Mouse (Mus musculus) thymus, adult 18-20 months (tissue): ENCODE measurements around the gene Nup107.

Experiments
- DNase-seq, 2 experiments: peaks; one replicate each; pipeline ENCODE4 v3.0.0; 2022; ENCODE audit warnings: mixed read lengths in 2 of 2

Gene Nup107

DNA sequence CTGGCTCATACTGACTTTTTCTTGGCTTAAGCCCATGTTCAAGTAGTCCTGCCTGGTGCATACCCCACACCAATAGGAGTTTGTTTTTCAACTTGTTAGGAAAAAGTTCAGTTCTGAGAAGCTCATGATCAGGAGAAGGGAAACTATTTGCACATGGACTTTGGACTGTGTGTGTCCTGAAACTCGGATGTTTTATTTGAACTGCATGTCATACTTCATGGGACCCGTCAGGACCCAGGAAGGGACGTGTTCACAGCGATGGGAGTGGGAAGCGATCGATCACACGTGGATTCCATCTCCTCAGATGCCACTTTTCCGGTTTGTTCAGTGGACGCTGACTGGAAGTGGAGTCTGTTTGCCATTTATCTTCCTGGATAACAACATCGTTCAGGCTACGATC, 7.3 kb upstream of the Nup107 start:
- DNase-seq: no peak

DNA sequence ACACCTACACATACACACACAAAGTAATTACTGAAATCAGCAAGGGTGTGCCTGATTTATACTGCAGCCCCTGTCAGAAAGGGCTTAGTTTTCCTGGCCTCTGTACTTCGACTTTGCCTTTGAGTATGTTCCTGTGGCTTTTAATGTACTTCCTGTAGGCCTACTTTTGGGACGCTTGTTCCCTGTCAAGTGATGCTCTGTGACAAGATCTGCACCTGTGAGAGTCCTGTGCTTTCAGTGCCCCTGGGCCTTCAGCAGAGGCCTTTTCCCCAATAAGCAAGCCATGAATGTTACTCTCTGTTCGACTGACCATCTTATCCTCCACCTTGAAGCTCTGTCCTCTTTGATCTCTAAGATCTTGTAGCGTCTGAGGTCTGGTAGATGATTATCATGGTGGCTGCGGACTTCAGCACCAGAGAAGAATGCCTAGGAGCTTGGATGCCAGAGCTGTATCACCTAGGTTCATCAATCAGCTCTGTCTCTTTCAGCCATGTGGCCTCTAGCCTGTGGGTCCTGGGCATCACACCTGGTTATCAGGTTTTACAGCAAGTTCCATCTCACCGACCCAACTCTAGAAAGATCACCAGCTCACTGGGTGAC, 6.0 kb upstream of the Nup107 start:
- peak; percentile 23 to 62 for DNase-seq

DNA sequence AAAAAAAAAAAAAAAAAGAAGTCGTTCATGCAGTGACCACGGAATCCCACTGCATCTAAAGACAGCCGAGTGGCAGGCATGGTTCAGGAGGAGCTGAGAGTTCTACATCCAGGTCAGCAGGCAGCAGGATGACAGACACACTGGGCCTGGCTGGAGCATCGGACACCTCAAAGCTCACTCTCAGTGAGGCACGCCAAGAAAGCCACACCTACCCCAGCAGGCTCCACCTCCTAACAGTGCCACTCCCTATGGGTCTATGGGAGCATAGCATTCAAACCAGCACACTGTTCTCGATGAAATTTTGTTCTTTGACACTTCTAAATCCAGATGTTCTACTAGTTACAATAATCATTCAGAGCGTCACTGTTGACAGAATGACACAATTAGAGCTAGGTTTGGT, 5.2 kb upstream of the Nup107 start:
- no peak for DNase-seq

DNA sequence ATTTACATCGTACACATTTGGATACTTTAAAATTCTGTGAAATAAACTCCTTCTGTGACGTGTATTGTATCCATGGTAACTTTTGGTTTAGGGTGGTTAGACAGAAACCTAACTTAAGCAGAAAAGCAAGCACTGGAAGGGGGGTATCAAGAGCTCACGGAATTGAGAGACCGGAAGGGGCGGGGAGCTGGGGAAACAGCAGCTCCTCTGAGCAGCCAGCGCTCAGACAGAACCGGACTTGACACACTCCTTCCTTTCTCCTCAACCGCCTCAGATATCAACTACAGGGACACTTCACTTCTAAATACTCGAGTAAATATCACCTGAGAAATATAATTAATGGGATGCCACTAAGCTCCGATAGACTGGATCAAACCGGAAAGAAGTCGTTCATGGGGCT, 4.6 kb upstream of the Nup107 start:
- no peak for DNase-seq

DNA sequence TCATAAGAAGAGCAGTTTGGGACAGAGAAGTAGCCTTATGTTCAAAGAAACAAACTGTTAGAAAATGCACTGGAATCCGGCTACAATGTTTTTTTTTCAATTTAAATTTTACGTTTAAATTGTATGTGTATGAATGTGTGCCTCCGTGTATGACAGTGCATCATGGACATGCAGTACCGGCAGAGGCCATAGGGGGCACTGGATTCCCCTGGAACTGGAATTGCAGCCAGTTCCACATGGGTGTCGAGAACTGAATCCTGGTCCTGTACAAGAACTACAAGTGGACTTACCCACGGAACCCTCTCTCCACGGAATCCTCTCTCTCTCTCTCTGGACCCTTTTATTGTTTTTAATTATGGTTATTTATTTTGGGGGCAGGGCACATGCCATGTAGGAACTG, 3.7 kb upstream of the Nup107 start:
- DNase-seq: no peak

DNA sequence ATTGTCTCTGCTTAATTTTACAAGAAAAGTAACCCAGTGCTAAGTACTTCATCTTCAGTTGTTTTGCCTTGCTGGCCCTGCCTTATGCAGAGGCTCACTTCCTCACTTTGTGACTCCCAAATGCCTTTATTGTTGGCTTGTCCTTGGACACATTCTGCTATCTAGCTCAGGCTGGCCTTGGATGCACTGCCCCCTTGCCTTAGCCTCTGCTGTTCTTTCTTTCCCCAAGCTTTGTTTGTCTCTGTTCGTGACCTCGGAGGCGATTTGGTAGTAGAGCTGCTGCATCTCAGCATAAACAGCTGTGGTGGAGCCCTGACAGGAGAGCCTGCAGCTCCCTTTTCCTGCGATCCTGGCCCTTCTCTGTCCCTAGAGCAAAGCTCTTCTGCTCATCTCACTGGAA, 2.7 kb upstream of the Nup107 start:
- no peak for DNase-seq

DNA sequence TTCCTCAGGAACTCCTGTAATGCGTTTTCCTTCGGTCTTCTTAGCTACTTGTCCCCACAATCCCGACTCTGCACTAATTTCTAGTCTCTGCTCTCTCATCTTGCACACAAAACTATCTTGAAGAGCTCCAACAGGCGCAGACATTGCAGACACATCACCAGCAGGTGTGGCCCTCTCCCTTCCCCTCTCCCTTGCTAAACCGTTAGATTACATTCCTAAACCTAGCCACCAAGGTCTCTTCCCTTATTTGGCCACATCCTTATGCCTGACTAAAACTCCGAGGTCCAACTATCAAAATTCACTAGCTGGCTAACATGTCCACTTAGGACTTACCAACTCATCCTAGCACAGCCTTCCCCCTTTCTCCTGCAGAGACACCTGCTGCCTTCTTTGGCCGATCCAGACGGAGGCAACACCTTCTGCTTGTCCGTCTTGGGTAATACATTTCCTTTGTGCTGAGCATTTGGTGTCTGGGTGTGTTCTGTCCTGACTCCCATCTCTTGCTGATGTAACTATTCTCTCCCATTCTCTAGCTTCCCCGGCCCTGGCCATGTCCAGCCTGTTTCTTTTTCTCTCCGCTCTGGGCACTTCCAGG, 1.0 kb upstream of the Nup107 start:
- DNase-seq: no peak

DNA sequence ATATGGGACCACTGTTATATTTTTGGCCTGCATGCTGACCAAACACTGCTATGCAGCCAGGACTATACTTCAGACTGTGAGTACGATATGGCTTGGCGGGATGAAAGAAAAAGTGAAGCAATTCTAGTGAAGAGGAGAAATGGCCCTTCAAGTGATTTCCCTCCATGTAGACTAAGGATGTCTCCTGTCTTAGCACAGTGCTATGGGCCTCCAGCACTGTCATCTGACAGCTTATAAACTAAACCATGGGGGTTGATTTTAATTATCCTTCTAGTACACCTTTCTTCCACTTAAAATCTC, 1.4 kb downstream of the Nup107 start:
- DNase-seq: no peak

DNA sequence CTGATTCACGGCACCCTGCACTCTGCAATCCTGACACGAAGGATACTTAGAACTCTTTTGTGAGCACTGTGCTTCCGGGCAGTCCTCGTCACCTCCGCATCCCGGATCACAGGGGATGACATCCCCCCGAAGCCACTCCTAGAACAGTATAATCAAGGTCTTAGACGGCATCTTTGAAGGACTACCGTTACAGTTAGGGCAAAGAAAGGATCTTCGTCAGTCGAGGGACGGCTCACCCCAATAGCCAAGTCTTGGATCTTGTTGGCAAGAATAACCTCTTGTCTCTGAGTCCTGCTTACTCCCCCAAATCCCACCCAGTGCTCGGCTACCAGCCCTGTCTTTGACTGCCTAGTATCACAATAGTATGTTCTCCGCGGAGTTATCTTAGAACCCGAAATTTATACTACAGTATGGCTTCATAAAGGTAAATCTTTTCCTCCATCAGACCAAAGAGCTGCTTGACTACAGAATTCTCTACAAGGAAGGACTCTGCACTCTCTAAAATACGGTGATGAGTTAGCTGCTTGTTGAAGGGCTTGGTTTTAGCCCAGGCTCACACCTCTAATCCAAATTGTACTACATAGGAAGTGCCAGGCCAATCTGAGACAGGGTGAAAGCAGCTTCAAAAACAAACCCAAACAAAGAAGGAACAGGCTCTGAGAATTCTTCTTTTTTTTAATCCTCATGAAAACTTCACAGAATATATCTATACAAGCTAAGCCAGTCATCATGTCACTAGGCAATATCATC, 1.9 kb downstream of the Nup107 start:
- DNase-seq: no peak

DNA sequence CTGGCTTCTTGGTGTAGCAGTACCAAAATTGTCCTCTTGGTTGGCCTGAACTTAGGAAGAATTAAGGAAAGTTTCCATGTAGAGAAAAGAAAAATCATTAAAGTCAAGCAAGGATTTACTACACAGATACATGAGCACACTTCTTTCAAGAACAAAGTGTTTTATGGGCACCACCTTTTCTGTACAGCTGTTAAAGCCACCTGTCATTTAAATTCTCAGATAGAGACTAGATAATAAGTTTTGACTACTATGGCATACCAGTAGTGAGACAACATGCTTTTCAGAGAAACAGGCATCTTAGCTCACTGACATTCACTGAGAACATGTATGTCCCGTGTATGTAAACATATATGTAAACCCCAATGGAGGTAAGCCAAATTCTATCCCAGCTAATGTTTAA, 2.5 kb downstream of the Nup107 start:
- no peak for DNase-seq

DNA sequence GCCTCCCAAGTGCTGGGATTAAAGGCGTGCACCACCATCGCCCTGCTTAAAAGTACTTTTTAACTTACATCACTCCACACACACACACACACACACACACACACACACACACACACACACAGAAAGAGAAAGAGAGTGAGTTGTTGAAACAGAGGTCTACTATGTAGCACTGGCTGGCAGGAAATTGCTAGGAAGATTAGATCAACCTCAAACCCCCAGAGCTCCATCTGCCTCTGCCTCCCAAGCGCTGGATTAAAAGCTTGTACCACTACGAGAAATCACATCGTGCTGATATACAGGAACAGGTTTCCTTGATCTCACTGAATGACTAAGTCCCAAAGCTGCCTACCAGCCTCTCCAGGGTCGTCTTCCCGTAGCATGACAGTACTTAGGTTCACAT, 7.9 kb downstream of the Nup107 start:
- no peak for DNase-seq

DNA sequence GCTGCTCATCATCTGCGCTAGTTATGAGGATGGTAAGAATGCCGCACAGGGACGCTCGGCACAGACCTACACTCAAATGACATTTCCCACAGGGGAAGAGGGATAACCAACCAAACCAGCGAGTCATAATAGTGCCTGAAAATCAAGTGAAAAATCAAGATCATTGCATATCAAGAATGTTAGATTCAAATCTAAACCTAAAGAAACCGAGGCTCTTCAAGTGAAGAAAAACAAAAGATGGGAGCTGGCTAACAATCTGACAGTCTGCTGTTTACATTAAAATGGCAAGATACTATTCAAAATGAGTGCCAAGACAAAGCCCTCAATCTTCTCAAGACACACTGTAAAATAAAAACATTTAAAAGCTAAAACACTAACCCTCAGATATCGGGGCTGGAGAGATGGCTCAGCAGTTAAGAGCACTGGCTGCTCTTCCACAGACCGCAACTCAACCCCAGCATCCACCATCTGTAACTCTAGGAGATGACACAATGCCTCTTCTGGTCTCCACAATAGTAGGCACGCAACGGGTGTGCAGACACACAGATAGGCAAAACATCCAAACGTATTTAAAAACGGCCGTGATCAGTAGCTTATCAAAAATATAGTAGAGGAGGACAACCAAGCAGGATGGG, 8.6 kb downstream of the Nup107 start:
- no peak for DNase-seq

DNA sequence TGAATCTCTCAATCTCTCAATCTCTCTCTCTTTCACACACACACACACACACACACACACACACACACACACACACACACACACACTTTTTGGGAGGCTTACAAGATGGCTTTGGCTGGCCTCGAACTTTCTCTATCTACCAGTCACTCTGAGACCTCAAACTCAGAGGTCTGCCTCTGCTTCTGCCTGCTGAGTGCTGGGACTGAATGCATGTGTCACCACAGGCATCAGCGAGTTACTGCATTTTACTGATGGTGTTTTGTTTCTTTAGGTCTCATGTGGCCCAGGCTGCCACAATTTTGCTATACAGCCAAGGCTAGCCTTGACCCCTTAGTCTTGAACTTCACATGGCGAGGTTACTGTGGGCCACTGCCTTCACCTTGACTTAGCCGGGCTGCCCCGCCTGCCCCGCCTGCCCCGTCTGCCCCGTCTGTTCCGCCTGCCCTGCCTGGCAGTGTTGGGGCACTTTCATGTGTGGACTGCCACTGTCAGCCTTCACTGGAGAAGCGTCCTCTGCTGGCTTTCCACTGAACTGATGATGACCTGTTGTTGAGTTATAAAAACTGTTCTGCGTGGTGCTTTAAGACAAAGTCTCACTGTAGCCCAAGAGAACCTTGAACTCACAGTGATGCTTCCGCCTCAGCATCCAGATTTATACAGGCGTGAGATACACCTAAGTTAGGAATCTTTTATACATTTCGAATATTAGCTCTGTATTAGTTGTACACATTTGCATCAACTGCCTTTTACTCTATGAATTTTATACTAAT, 9.8 kb downstream of the Nup107 start:
- no peak for DNase-seq

DNA sequence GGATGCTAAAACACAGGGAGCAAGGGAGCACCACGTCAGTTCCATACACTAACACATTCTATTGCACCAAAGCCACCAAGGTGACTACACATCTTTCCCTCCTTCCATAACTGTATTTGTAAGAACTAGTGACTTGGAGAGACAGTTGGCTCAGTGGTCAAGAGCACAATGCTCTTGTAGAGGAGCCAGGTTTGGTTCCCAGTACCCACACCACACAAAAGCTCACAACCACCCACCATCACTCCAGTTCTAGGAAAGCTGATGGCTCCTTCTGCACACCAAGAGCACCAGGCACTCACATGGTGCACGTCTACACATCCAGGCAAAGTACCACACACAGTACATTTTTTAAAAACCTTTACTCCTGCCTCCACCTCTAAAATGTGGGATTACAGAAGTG, 10.4 kb downstream of the Nup107 start:
- DNase-seq: no peak

DNA sequence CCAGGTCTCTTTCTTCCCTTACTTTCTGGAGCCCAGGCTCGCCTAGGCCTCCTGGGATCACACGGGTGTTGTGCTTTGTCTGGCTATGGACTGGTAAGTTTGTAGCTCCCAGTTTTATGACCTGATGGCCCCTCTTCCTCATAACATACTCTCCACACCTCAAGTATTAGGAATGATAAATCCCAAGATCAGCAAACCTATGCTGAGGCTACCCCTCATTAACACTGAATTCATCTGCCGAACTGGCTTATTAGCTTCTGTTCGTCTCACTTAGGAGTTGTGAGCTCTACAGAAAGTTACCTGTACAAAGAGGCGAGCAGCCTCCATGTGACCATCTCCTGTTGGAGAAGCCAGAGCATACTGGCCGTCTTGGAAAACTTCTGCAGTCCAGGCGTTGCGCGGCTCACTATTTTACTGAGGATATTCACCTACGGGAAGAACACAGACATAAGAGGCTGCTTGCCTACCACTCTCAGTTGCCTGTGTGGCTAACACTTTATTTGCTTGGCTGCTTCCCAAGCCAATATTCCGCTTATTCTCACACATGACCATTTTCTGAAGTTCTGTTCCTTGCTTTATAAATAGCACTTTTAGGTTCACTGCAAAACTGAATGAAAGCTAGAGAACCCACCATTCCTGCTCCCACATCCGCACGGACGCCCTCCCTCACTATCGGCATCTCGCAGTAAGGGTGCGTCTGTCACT, 11.3 kb downstream of the Nup107 start:
- DNase-seq: no peak

DNA sequence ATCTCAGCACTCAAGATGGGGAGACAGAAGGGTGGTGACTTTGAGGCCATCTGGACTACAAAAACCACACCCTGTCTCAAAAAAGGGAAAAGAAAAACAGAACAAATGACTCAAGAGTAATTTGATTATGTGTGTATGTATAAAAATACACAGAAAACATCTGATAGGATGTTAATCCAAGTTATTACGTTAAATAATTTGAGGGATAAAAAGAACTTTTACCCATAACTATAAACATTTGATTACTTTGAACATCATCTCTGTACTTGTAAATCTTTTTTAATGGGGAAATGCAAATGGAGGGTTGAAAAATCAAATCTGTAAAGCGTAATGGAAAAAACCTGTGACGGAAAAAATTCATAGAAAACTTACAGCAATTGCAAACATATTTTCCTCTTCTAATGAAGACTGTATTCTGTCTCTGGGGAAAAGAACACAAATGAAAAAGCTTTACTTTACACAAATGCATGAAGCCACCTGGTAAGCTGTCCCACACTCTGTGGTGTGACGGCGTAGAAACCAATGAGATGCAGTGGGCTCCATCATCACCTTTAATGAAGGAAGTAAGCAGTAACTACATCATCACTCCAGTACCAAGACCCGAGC, 12.1 kb downstream of the Nup107 start:
- no peak for DNase-seq

DNA sequence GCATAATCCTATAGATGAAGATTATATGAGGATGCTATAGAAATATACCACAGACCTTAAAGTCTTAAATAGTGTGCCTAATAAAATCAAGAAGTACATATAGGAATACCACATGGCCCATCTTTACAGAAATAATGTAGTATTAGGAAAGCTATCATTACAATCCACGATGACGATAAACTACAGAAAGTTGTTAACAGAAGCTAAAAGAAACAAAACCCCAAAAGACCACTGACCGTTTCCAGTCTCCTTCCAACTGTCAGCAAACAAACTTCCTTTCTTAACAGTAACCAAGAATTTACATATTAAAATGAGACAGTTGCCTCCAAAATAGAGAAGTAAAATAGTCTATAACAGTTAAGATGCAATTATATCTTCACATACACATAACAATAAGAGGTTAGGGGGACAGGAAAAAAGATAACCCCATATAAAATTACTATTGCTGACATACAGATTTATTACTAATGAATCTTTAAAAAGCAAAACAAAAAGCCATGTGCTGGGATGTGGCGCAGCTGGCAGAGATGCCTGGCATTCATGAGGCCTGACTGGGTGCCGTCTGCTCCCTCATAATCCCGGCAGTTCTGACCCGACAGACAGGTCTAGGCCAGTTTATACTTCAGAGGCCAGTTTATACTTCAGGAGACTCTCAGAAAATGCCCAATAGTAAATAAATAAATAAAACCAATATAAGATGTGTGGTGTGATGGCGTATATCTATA, 12.8 kb downstream of the Nup107 start:
- no peak for DNase-seq

DNA sequence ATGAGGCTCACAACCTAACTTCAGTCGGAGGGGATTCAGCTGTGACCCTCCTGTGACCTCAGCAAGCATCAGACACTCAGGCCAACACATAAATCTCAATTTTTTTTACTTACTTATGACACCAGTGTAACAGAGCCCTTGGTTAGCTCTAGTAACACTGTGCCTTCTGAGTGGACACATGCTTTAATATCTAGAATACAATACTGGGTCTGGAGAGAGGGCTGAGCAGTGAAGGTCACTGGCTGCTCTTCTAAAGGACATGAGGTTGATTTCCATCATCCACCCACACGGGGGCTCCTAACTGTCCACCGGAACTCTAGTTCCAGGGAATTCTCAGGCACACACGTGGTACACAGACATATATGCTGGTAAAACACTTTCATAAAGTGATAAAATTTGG, 13.6 kb downstream of the Nup107 start:
- DNase-seq: no peak

DNA sequence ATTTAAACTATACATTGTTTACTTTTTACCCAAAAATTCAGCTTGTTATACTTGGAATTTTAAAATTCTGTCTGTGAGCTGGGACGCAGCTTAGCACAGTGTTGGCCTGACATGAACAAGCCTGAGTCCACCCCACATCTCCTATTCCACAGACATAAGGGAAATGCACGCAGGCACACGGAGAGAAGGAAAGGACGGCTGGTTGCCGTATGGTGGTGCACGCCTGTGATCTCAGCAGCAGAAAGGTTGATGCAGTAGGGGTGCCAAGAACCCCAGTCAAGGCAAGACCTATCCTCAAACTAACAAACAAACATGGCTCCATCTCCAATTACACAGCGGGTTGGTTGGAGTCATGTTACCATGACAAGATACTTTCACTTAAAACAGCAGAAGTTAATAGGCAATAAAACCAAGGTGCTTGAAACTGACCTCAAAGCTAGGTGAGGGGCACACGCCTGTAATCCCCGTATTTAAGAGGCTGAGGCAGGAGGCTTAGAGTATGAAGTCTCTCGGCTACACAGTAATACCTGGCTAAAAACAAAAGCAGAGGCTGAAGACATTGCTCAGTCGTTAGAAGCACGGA, 14.1 kb downstream of the Nup107 start:
- DNase-seq: no peak

DNA sequence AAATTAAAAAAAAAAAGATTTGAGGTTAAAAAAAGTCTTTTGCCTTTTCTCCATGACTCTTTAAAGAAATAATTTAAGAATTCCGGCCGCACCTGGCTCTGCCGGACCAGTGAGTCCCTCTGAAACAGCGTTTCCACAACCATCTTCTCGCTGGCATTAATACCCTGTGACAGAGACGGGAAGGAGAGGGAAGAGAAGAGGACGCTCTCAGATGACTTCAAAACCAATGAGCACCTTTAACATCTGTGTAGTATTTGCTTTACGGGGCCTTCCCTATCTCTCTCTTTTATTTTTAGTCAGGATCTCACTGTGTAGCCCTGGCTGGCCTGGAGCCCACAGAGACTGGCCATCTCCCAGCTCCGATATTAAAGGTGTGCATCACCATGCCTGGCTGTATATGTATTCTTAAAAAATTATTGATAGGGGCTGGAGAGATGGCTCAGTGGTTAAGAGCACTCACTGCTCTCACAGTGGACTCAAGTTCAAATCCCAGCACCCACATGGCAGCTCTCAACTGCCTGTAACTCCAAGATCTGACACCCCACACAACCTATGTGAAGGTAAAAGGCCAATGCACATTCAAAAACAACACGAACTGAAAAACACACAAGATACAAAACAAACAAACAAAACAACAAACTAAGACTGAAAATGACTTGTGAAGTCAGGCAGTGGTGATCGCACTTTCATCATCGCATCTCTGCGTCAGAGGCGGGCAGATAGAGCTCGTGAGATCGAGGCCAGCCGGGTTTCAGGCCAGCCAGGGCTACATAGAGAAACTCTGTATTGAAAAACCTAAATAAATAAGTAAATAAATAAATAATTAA, 14.8 kb downstream of the Nup107 start:
- DNase-seq: no peak
